ENCODE assay signal across 25 mouse cellular contexts in genomic region chr11:121605604-121606003, GRCm38 (mm10).
DNase-seq lines count a peak whose midpoint lies in the region; ATAC-seq lines count a peak whose summit lies in the region.
"Had no signal": no experiment of that assay in that cellular context is flagged by ENCODE, and none has a peak within 500 bp of the region (broad histone marks: within the 10 kb centered on the region; RNA-seq: fewer than 3 reads in every experiment).

No protein-coding gene starts in this region.

- H3K4me1 ChIP-seq in heart, embryonic 12.5 days (replicated peaks) = peaks cover 6% of the 10 kb centered on the region; the same call in 1 of the 2 replicates
- H3K4me1 ChIP-seq in midbrain, embryonic 10.5 days = no peaks in the 10 kb centered on the region
- H3K4me1 ChIP-seq in kidney, embryonic 16.5 days (ENCODE audit: insufficient read depth, low read length) = no peaks in the 10 kb centered on the region
- H3K4me1 ChIP-seq: forebrain, embryonic 10.5 days; hindbrain, embryonic 13.5 days; intestine, embryonic 15.5 days had no signal

- H3K4me2 ChIP-seq in heart, embryonic 12.5 days = no peak overlapping the region
- no peak overlapping the region for H3K4me2 ChIP-seq in kidney, embryonic 16.5 days (replicated peaks; ENCODE audit: low read depth, low read length)
- H3K4me2 ChIP-seq: heart, embryonic 13.5 days; hindbrain, embryonic 13.5 days; intestine, embryonic 15.5 days had no signal

- H3K9ac ChIP-seq in heart, embryonic 12.5 days = no peak overlapping the region
- no peak overlapping the region for H3K9ac ChIP-seq in kidney, embryonic 16.5 days (replicated peaks; ENCODE audit: low read length)
- H3K9ac ChIP-seq: heart, embryonic 13.5 days; hindbrain, embryonic 13.5 days; intestine, embryonic 15.5 days had no signal

- no peaks in the 10 kb centered on the region for H3K9me3 ChIP-seq in heart, embryonic 12.5 days (replicated peaks)
- no peaks in the 10 kb centered on the region for H3K9me3 ChIP-seq in midbrain, embryonic 10.5 days (replicated peaks)
- no peaks in the 10 kb centered on the region for H3K9me3 ChIP-seq in kidney, embryonic 16.5 days (ENCODE audit: low read length)
- H3K9me3 ChIP-seq: forebrain, embryonic 10.5 days; heart, embryonic 13.5 days; hindbrain, embryonic 13.5 days; intestine, embryonic 15.5 days had no signal

- no peaks in the 10 kb centered on the region for H3K27me3 ChIP-seq in heart, embryonic 12.5 days (replicated peaks)
- H3K27me3 ChIP-seq in midbrain, embryonic 10.5 days (ENCODE audit: low read depth, poor library complexity, severe bottlenecking) = no peaks in the 10 kb centered on the region
- H3K27me3 ChIP-seq in kidney, embryonic 16.5 days (ENCODE audit: insufficient read depth, low read length) = no peaks in the 10 kb centered on the region
- H3K27me3 ChIP-seq: heart, embryonic 13.5 days; hindbrain, embryonic 13.5 days; intestine, embryonic 15.5 days had no signal

- WGBS in heart, embryonic 12.5 days = 81% methylated on average over 6 of the region's 6 CpGs
- WGBS in midbrain, embryonic 10.5 days = 96% methylated on average over 6 of the region's 6 CpGs
- WGBS in kidney, embryonic 16.5 days = 93% methylated on average over 6 of the region's 6 CpGs

- H3K27ac ChIP-seq in heart, embryonic 12.5 days (ENCODE audit: poor library complexity, severe bottlenecking) = no peak overlapping the region
- H3K27ac ChIP-seq in midbrain, embryonic 10.5 days (replicated peaks) = no peak overlapping the region
- H3K27ac ChIP-seq in kidney, embryonic 16.5 days (ENCODE audit: low read length) = no peak overlapping the region
- H3K27ac ChIP-seq: forebrain, embryonic 10.5 days; heart, embryonic 13.5 days; hindbrain, embryonic 13.5 days; intestine, embryonic 15.5 days had no signal

- no peak for ATAC-seq in heart, embryonic 12.5 days (ENCODE audit: insufficient number of reproducible peaks, low FRiP score)
- peak; percentile 80 for ATAC-seq in common myeloid progenitor, adult 5-6 weeks (replicated peaks; ENCODE audit: low read depth, poor library complexity, severe bottlenecking)
- ATAC-seq in megakaryocyte progenitor cell, adult 5-6 weeks (replicated peaks; ENCODE audit: poor library complexity) = peak; percentile 65
- ATAC-seq in kidney, embryonic 16.5 days (ENCODE audit: low FRiP score, low TSS enrichment) = no peak
- ATAC-seq: activated CD4-positive, CD25-positive, alpha-beta regulatory T cell, adult 4 months; forebrain, embryonic 14.5 days; hindbrain, embryonic 16.5 days; intestine, embryonic 15.5 days had no signal

- H3K4me3 ChIP-seq in heart, embryonic 12.5 days = no peak overlapping the region
- no peak overlapping the region for H3K4me3 ChIP-seq in midbrain, embryonic 10.5 days
- H3K4me3 ChIP-seq in kidney, embryonic 16.5 days (ENCODE audit: low read length) = no peak overlapping the region
- H3K4me3 ChIP-seq: forebrain, embryonic 10.5 days; heart, embryonic 13.5 days; hindbrain, embryonic 13.5 days; intestine, embryonic 15.5 days had no signal

- H3K36me3 ChIP-seq in heart, embryonic 12.5 days = peaks cover 82% of the 10 kb centered on the region
- H3K36me3 ChIP-seq in midbrain, embryonic 10.5 days = peaks cover 89% of the 10 kb centered on the region
- peaks cover 7% of the 10 kb centered on the region for H3K36me3 ChIP-seq in kidney, embryonic 16.5 days (ENCODE audit: insufficient read depth, low read length)

- DNase-seq in heart, adult 11 months = peak; percentile 67
- peak; percentile 76 for DNase-seq in 416B (ENCODE audit: low read depth)
- DNase-seq in midbrain, embryonic 10.5 days (ENCODE audit: low spot score) = no peak
- DNase-seq: adrenal gland, adult 8-10 months; adrenal gland, postnatal 25 days; cerebellum, adult 11-12 months; cerebellum, adult 8-10 months; cerebellum, postnatal 10 days; cerebellum, postnatal 36 days; gastrocnemius, postnatal 10 days; gastrocnemius, postnatal 36 days; heart, adult 18-20 months; heart, postnatal 14 days; heart, postnatal 4 days had no signal

Comparison
In these comparisons a context has a peak if more than half of its experiments do, and no peak if none do; other contexts are left out.
1. ATAC-seq: peak in common myeloid progenitor, adult 5-6 weeks (single experiment) and megakaryocyte progenitor cell, adult 5-6 weeks (single experiment); none in heart, embryonic 12.5 days (single experiment) and kidney, embryonic 16.5 days (single experiment).